Mouse (Mus musculus): ENCODE data around the gene Ndufc2. TPM values are rescaled to one million over a fixed set of nuclear protein-coding genes. Genes with fewer than 3 reads are reported as not detected.

Ndufc2 gene
- polyA plus RNA-seq, 1 experiment from 2014 or later, result 693 TPM

GRCm38 (mm10) chr7:97420406-97420805 lies 20.6 kb downstream of the Ndufc2 start:
- Histone ChIP-seq H3K9ac (ENCODE audit: low read length) (no peak overlapping the region), H3K4me2 (ENCODE audit: low read length) (no peak overlapping the region), H3K36me3 (ENCODE audit: control insufficient read depth, insufficient read depth, low read length) (no peaks in the 10 kb centered on the region), H3K4me1 (ENCODE audit: control insufficient read depth in 2 of 2, insufficient read depth in 2 of 2, low read length in 2 of 2) (peaks cover 16 to 25% of the 10 kb centered on the region in 2 experiments), H3K9me3 (ENCODE audit: control insufficient read depth, low read length) (no peaks in the 10 kb centered on the region), H3K27me3 (ENCODE audit: control insufficient read depth, insufficient read depth, low read length) (no peaks in the 10 kb centered on the region), H3K4me3 (ENCODE audit: control insufficient read depth in 1 of 2, insufficient read depth in 1 of 2, low read depth in 1 of 2, low read length in 2 of 2) (no peak overlapping the region), H3K27ac (replicated peaks in 1 of 2; ENCODE audit: control insufficient read depth in 1 of 2, insufficient read depth in 1 of 2, low read depth in 2 of 2, low read length in 2 of 2) (no peak overlapping the region)
- 54% methylated on average over 1 of the region's 1 CpGs for WGBS
- no peak for ATAC-seq (ENCODE audit: insufficient number of reproducible peaks, insufficient read depth, low FRiP score, low read depth)

- no peak overlapping the region for H3K27ac ChIP-seq (replicated peaks in 1 of 2; ENCODE audit: control insufficient read depth in 1 of 2, insufficient read depth in 1 of 2, low read depth in 2 of 2, low read length in 2 of 2)
- H3K4me3 ChIP-seq (ENCODE audit: control insufficient read depth in 1 of 2, insufficient read depth in 1 of 2, low read depth in 1 of 2, low read length in 2 of 2), result no peak overlapping the region
- no peaks in the 10 kb centered on the region for H3K27me3 ChIP-seq (ENCODE audit: control insufficient read depth, insufficient read depth, low read length)
- H3K4me1 ChIP-seq (ENCODE audit: control insufficient read depth in 2 of 2, insufficient read depth in 2 of 2, low read length in 2 of 2), result peaks cover 16 to 22% of the 10 kb centered on the region in 2 experiments
- H3K9ac ChIP-seq (ENCODE audit: low read length), result peak overlapping the region; percentile 27; the same call in 1 of the 2 replicates
- 77% methylated on average over 8 of the region's 8 CpGs for WGBS
- no peak for ATAC-seq (ENCODE audit: insufficient number of reproducible peaks, insufficient read depth, low FRiP score, low read depth)
- no peaks in the 10 kb centered on the region for H3K9me3 ChIP-seq (ENCODE audit: control insufficient read depth, low read length)
- H3K4me2 ChIP-seq (ENCODE audit: low read length), result no peak overlapping the region
- no peaks in the 10 kb centered on the region for H3K36me3 ChIP-seq (ENCODE audit: control insufficient read depth, insufficient read depth, low read length)
Measured at GRCm38 (mm10) chr7:97420958-97421651, 21.3 kb downstream of the Ndufc2 start.

- ATAC-seq (ENCODE audit: insufficient number of reproducible peaks, insufficient read depth, low FRiP score, low read depth), result no peak
- no peak overlapping the region for H3K27ac ChIP-seq (replicated peaks in 1 of 2; ENCODE audit: control insufficient read depth in 1 of 2, insufficient read depth in 1 of 2, low read depth in 2 of 2, low read length in 2 of 2)
- H3K9me3 ChIP-seq (ENCODE audit: control insufficient read depth, low read length), result no peaks in the 10 kb centered on the region
- peaks cover 7 to 10% of the 10 kb centered on the region in 2 experiments; a peak in 1 of 4 replicates for H3K4me1 ChIP-seq (ENCODE audit: control insufficient read depth in 2 of 2, insufficient read depth in 2 of 2, low read length in 2 of 2)
- H3K4me3 ChIP-seq (ENCODE audit: control insufficient read depth in 1 of 2, insufficient read depth in 1 of 2, low read depth in 1 of 2, low read length in 2 of 2), result no peak overlapping the region
- no peak overlapping the region for H3K4me2 ChIP-seq (ENCODE audit: low read length)
- H3K36me3 ChIP-seq (ENCODE audit: control insufficient read depth, insufficient read depth, low read length), result no peaks in the 10 kb centered on the region
- H3K27me3 ChIP-seq (ENCODE audit: control insufficient read depth, insufficient read depth, low read length), result no peaks in the 10 kb centered on the region
- 44% methylated on average over 5 of the region's 5 CpGs for WGBS
- H3K9ac ChIP-seq (ENCODE audit: low read length), result no peak overlapping the region
Measured at GRCm38 (mm10) chr7:97423754-97424153, 24.0 kb downstream of the Ndufc2 start.

GRCm38 (mm10) chr7:97424621-97425245 lies 24.9 kb downstream of the Ndufc2 start:
- Histone ChIP-seq H3K27me3 (ENCODE audit: control insufficient read depth, insufficient read depth, low read length) (no peaks in the 10 kb centered on the region), H3K9me3 (ENCODE audit: control insufficient read depth, low read length) (no peaks in the 10 kb centered on the region), H3K9ac (ENCODE audit: low read length) (no peak overlapping the region), H3K36me3 (ENCODE audit: control insufficient read depth, insufficient read depth, low read length) (no peaks in the 10 kb centered on the region), H3K27ac (replicated peaks in 1 of 2; ENCODE audit: control insufficient read depth in 1 of 2, insufficient read depth in 1 of 2, low read depth in 2 of 2, low read length in 2 of 2) (no peak overlapping the region), H3K4me1 (ENCODE audit: control insufficient read depth in 2 of 2, insufficient read depth in 2 of 2, low read length in 2 of 2) (peaks cover 6 to 11% of the 10 kb centered on the region in 2 experiments), H3K4me3 (ENCODE audit: control insufficient read depth in 1 of 2, insufficient read depth in 1 of 2, low read depth in 1 of 2, low read length in 2 of 2) (no peak overlapping the region), H3K4me2 (ENCODE audit: low read length) (no peak overlapping the region)
- ATAC-seq (ENCODE audit: insufficient number of reproducible peaks, insufficient read depth, low FRiP score, low read depth), result no peak
- 9% methylated on average over 12 of the region's 12 CpGs for WGBS

- H3K4me2 ChIP-seq (ENCODE audit: low read length), result no peak overlapping the region
- no peak overlapping the region for H3K9ac ChIP-seq (ENCODE audit: low read length)
- peaks cover 4 to 9% of the 10 kb centered on the region in 2 experiments for H3K4me1 ChIP-seq (ENCODE audit: control insufficient read depth in 2 of 2, insufficient read depth in 2 of 2, low read length in 2 of 2)
- no peaks in the 10 kb centered on the region for H3K9me3 ChIP-seq (ENCODE audit: control insufficient read depth, low read length)
- H3K27me3 ChIP-seq (ENCODE audit: control insufficient read depth, insufficient read depth, low read length), result no peaks in the 10 kb centered on the region
- no peaks in the 10 kb centered on the region for H3K36me3 ChIP-seq (ENCODE audit: control insufficient read depth, insufficient read depth, low read length)
- ATAC-seq (ENCODE audit: insufficient number of reproducible peaks, insufficient read depth, low FRiP score, low read depth), result no peak
- 50% methylated on average over 6 of the region's 6 CpGs for WGBS
- H3K4me3 ChIP-seq (ENCODE audit: control insufficient read depth in 1 of 2, insufficient read depth in 1 of 2, low read depth in 1 of 2, low read length in 2 of 2), result no peak overlapping the region
- no peak overlapping the region for H3K27ac ChIP-seq (replicated peaks in 1 of 2; ENCODE audit: control insufficient read depth in 1 of 2, insufficient read depth in 1 of 2, low read depth in 2 of 2, low read length in 2 of 2)
Measured at GRCm38 (mm10) chr7:97426566-97426965, 26.8 kb downstream of the Ndufc2 start.

- no peak overlapping the region for H3K4me3 ChIP-seq (ENCODE audit: control insufficient read depth in 1 of 2, insufficient read depth in 1 of 2, low read depth in 1 of 2, low read length in 2 of 2)
- H3K4me1 ChIP-seq (ENCODE audit: control insufficient read depth in 2 of 2, insufficient read depth in 2 of 2, low read length in 2 of 2), result peaks cover 4 to 9% of the 10 kb centered on the region in 2 experiments
- no peak overlapping the region for H3K4me2 ChIP-seq (ENCODE audit: low read length)
- ATAC-seq (ENCODE audit: insufficient number of reproducible peaks, insufficient read depth, low FRiP score, low read depth), result no peak
- no peaks in the 10 kb centered on the region for H3K36me3 ChIP-seq (ENCODE audit: control insufficient read depth, insufficient read depth, low read length)
- 84% methylated on average over 6 of the region's 6 CpGs for WGBS
- no peak overlapping the region for H3K27ac ChIP-seq (replicated peaks in 1 of 2; ENCODE audit: control insufficient read depth in 1 of 2, insufficient read depth in 1 of 2, low read depth in 2 of 2, low read length in 2 of 2)
- no peak overlapping the region for H3K9ac ChIP-seq (ENCODE audit: low read length)
- H3K9me3 ChIP-seq (ENCODE audit: control insufficient read depth, low read length), result no peaks in the 10 kb centered on the region
- no peaks in the 10 kb centered on the region for H3K27me3 ChIP-seq (ENCODE audit: control insufficient read depth, insufficient read depth, low read length)
Measured at GRCm38 (mm10) chr7:97427296-97427695, 27.5 kb downstream of the Ndufc2 start.

GRCm38 (mm10) chr7:97427778-97428420 lies 28.1 kb downstream of the Ndufc2 start:
- Histone ChIP-seq H3K9me3 (ENCODE audit: control insufficient read depth, low read length) (no peaks in the 10 kb centered on the region), H3K27me3 (ENCODE audit: control insufficient read depth, insufficient read depth, low read length) (no peaks in the 10 kb centered on the region), H3K36me3 (ENCODE audit: control insufficient read depth, insufficient read depth, low read length) (no peaks in the 10 kb centered on the region), H3K9ac (ENCODE audit: low read length) (no peak overlapping the region), H3K4me1 (ENCODE audit: control insufficient read depth in 2 of 2, insufficient read depth in 2 of 2, low read length in 2 of 2) (peaks cover 4 to 9% of the 10 kb centered on the region in 2 experiments), H3K4me3 (ENCODE audit: control insufficient read depth in 1 of 2, insufficient read depth in 1 of 2, low read depth in 1 of 2, low read length in 2 of 2) (no peak overlapping the region), H3K4me2 (ENCODE audit: low read length) (no peak overlapping the region), H3K27ac (replicated peaks in 1 of 2; ENCODE audit: control insufficient read depth in 1 of 2, insufficient read depth in 1 of 2, low read depth in 2 of 2, low read length in 2 of 2) (no peak overlapping the region)
- ATAC-seq (ENCODE audit: insufficient number of reproducible peaks, insufficient read depth, low FRiP score, low read depth), result no peak
- 70% methylated on average over 5 of the region's 5 CpGs for WGBS
